Mouse (Mus musculus) embryonic facial prominence, embryonic 10.5 days (tissue): ENCODE results near the gene Ifi204. TPM values are rescaled to one million over a fixed set of nuclear protein-coding genes. Genes with fewer than 3 reads are reported as not detected.
"Not testable (repeated sequence)": the region's sequence is repeated elsewhere in the genome, so short reads cannot be mapped to it uniquely, and the experiment has no call there.

Experiments used
- DNase-seq: peaks from one replicate; pipeline ENCODE4 v3.0.0-alpha.2; 2017; ENCODE audit warnings: low spot score
- H3K27ac ChIP-seq: fragments of 300-500 bp; sonication (generic); replicated peaks from 2 replicates; pipeline ENCODE4 v1.5.1; 2016; ENCODE audit warnings: mild to moderate bottlenecking
- H3K27me3 ChIP-seq: fragments of 300-500 bp; sonication (generic); replicated peaks from 2 replicates; pipeline ENCODE4 v1.6.1; 2016; ENCODE audit warnings: low read depth, mild to moderate bottlenecking; ENCODE audit not compliant: poor library complexity, severe bottlenecking
- H3K36me3 ChIP-seq: fragments of 300-500 bp; sonication (generic); replicated peaks from 2 replicates; pipeline ENCODE4 v1.6.1; 2016; ENCODE audit warnings: mild to moderate bottlenecking, moderate library complexity
- H3K4me1 ChIP-seq: fragments of 300-500 bp; sonication (generic); 2 replicates; pipeline ENCODE4 v1.6.1; 2016
- H3K4me3 ChIP-seq: fragments of 300-500 bp; sonication (generic); 2 replicates; pipeline ENCODE4 v1.5.1; 2016; ENCODE audit warnings: mild to moderate bottlenecking, moderate library complexity
- H3K9me3 ChIP-seq: fragments of 300-500 bp; sonication (generic); 2 replicates; pipeline ENCODE4 v1.6.1; 2016; ENCODE audit warnings: mild to moderate bottlenecking
- WGBS: fragments of 180-500 bp; shearing (Covaris S2); methylation state at CpG from one replicate; pipeline ENCODE4 v1.1.7; 2016; 5-methylcytosine and 5-hydroxymethylcytosine counted together
- polyA plus RNA-seq: library from polyadenylated mRNA; unstranded; fragments of >200 nt; fragmentation: Nextera tagmentation; extraction: Ambion mirVana; gene quantifications from 2 replicates; pipeline ENCODE4 v1.2.1, GENCODE M21; 2016

Gene Ifi204
- 0.30 and 0.72 TPM in 2 replicates for polyA plus RNA-seq

GRCm38 (mm10) chr1:173766848-173767617 lies at the start of gene Ifi204:
Gene Ifi204, minus strand, starts transcription at chr1:173766943.
- not testable (repeated sequence) for H3K4me3 ChIP-seq, H3K36me3 ChIP-seq, H3K27ac ChIP-seq, H3K4me1 ChIP-seq, H3K9me3 ChIP-seq, DNase-seq, H3K27me3 ChIP-seq
- 87% methylated on average over 5 of the region's 5 CpGs for WGBS

- not testable (repeated sequence) for H3K4me1 ChIP-seq, H3K27me3 ChIP-seq, DNase-seq, H3K36me3 ChIP-seq, H3K27ac ChIP-seq, H3K9me3 ChIP-seq, H3K4me3 ChIP-seq
- 84% methylated on average over 2 of the region's 2 CpGs for WGBS
These were observed 42.6 kb upstream of the Ifi204 start for GRCm38 (mm10) chr1:173809294-173809693.

- WGBS: 70% methylated on average over 2 of the region's 2 CpGs
- H3K27ac ChIP-seq, H3K36me3 ChIP-seq: not testable (repeated sequence)
These were observed 36.0 kb upstream of the Ifi204 start for GRCm38 (mm10) chr1:173802689-173803281.

GRCm38 (mm10) chr1:173802207-173802606 lies 35.5 kb upstream of the Ifi204 start:
- H3K27me3 ChIP-seq, H3K36me3 ChIP-seq, DNase-seq, H3K4me1 ChIP-seq, H3K27ac ChIP-seq, H3K9me3 ChIP-seq, H3K4me3 ChIP-seq: not testable (repeated sequence)
- WGBS: 76% methylated on average over 3 of the region's 3 CpGs

More at GRCm38 (mm10) chr1:173802689-173803281, 36.0 kb upstream of the Ifi204 start:
- not testable (repeated sequence) for DNase-seq, H3K27me3 ChIP-seq, H3K4me3 ChIP-seq, H3K9me3 ChIP-seq, H3K4me1 ChIP-seq

- H3K4me3 ChIP-seq, H3K27ac ChIP-seq, H3K4me1 ChIP-seq, H3K36me3 ChIP-seq, H3K9me3 ChIP-seq, DNase-seq, H3K27me3 ChIP-seq: not testable (repeated sequence)
- WGBS: 84% methylated on average over 2 of the region's 2 CpGs
These were observed 35.0 kb upstream of the Ifi204 start for GRCm38 (mm10) chr1:173801791-173802190.

- H3K9me3 ChIP-seq, DNase-seq, H3K27ac ChIP-seq, H3K36me3 ChIP-seq, H3K4me3 ChIP-seq, H3K27me3 ChIP-seq, H3K4me1 ChIP-seq: not testable (repeated sequence)
- 58% methylated on average over 3 of the region's 3 CpGs for WGBS
These were observed 6.7 kb upstream of the Ifi204 start for GRCm38 (mm10) chr1:173773457-173773856.

- 90% methylated on average over 5 of the region's 5 CpGs for WGBS
- H3K9me3 ChIP-seq, DNase-seq, H3K27me3 ChIP-seq, H3K36me3 ChIP-seq, H3K4me1 ChIP-seq, H3K4me3 ChIP-seq, H3K27ac ChIP-seq: not testable (repeated sequence)
These were observed 6.7 kb downstream of the Ifi204 start for GRCm38 (mm10) chr1:173760032-173760431.

GRCm38 (mm10) chr1:173742262-173742661 lies 24.5 kb downstream of the Ifi204 start:
- Histone ChIP-seq H3K27me3 (no peaks in the 10 kb centered on the region), H3K4me3 (no peak overlapping the region), H3K27ac (no peak overlapping the region), H3K9me3 (no peaks in the 10 kb centered on the region), H3K36me3 (no peaks in the 10 kb centered on the region), H3K4me1 (no peaks in the 10 kb centered on the region)
- 71% methylated on average over 1 of the region's 1 CpGs for WGBS
- DNase-seq: no peak

GRCm38 (mm10) chr1:173741656-173742055 lies 25.1 kb downstream of the Ifi204 start, which contains the start of gene Ifi207:
Gene Ifi207, minus strand, starts transcription at chr1:173741747.
- H3K4me3 ChIP-seq: no peak within 1 kb of the TSS
- H3K27me3 ChIP-seq: no peaks in the 10 kb centered on the region
- 77% methylated on average over 4 of the region's 4 CpGs for WGBS
- H3K4me1 ChIP-seq: no peaks in the 10 kb centered on the region
- no peak within 1 kb of the TSS for H3K27ac ChIP-seq
- H3K9me3 ChIP-seq: no peaks in the 10 kb centered on the region
- H3K36me3 ChIP-seq: no peaks in the 10 kb centered on the region
- DNase-seq: no peak

- no peak for DNase-seq
- no peaks in the 10 kb centered on the region for H3K27me3 ChIP-seq
- H3K27ac ChIP-seq: no peak overlapping the region
- no peaks in the 10 kb centered on the region for H3K36me3 ChIP-seq
- no peaks in the 10 kb centered on the region for H3K9me3 ChIP-seq
- no peak overlapping the region for H3K4me3 ChIP-seq
- H3K4me1 ChIP-seq: no peaks in the 10 kb centered on the region
These were observed 26.2 kb downstream of the Ifi204 start for GRCm38 (mm10) chr1:173740537-173740936.

- no peak overlapping the region for H3K27ac ChIP-seq
- no peaks in the 10 kb centered on the region for H3K4me1 ChIP-seq
- 68% methylated on average over 2 of the region's 2 CpGs for WGBS
- no peak for DNase-seq
- H3K36me3 ChIP-seq: no peaks in the 10 kb centered on the region
- no peaks in the 10 kb centered on the region for H3K27me3 ChIP-seq
- no peak overlapping the region for H3K4me3 ChIP-seq
- no peaks in the 10 kb centered on the region for H3K9me3 ChIP-seq
These were observed 29.8 kb downstream of the Ifi204 start for GRCm38 (mm10) chr1:173736986-173737385.

- DNase-seq, H3K4me3 ChIP-seq, H3K36me3 ChIP-seq, H3K27me3 ChIP-seq, H3K9me3 ChIP-seq, H3K4me1 ChIP-seq, H3K27ac ChIP-seq: not testable (repeated sequence)
- WGBS: 86% methylated on average over 4 of the region's 4 CpGs
These were observed 31.7 kb downstream of the Ifi204 start for GRCm38 (mm10) chr1:173735015-173735414.

GRCm38 (mm10) chr1:173733219-173733618 lies 33.5 kb downstream of the Ifi204 start:
- H3K9me3 ChIP-seq: no peaks in the 10 kb centered on the region
- 31% methylated on average over 7 of the region's 7 CpGs for WGBS
- H3K36me3 ChIP-seq: no peaks in the 10 kb centered on the region
- peak; percentile 23 for DNase-seq
- no peak overlapping the region for H3K4me3 ChIP-seq
- no peak overlapping the region for H3K27ac ChIP-seq
- H3K27me3 ChIP-seq: no peaks in the 10 kb centered on the region
- H3K4me1 ChIP-seq: no peaks in the 10 kb centered on the region
